Mouse (Mus musculus) adrenal gland, postnatal 25 days (tissue): ENCODE results near the gene Paxip1. TPM values are rescaled to one million over a fixed set of nuclear protein-coding genes. Genes with fewer than 3 reads are reported as not detected.

ENCODE experiments used
- DNase-seq: peaks from one replicate; pipeline ENCODE4 v3.0.0; 2021; ENCODE audit warnings: mixed read lengths
- long read RNA-seq: library from polyadenylated mRNA; stranded (forward); transcript quantifications from one replicate; pipeline ENCODE4 v2.0.0, GENCODE M21; 2021
- total RNA-seq: library from RNA; stranded (reverse); gene quantifications from 2 replicates; pipeline ENCODE4 v1.2.3, GENCODE M21; 2021

The Paxip1 gene
- 32.5 and 37.7 TPM in 2 replicates for total RNA-seq
- long read RNA-seq, full-length matches to known transcripts: 8 of 22 reads
- long read RNA-seq, partial matches to known transcripts: 9 of 22 reads
- long read RNA-seq, other reads (novel, unspliced or antisense): 5 of 22 reads

DNA sequence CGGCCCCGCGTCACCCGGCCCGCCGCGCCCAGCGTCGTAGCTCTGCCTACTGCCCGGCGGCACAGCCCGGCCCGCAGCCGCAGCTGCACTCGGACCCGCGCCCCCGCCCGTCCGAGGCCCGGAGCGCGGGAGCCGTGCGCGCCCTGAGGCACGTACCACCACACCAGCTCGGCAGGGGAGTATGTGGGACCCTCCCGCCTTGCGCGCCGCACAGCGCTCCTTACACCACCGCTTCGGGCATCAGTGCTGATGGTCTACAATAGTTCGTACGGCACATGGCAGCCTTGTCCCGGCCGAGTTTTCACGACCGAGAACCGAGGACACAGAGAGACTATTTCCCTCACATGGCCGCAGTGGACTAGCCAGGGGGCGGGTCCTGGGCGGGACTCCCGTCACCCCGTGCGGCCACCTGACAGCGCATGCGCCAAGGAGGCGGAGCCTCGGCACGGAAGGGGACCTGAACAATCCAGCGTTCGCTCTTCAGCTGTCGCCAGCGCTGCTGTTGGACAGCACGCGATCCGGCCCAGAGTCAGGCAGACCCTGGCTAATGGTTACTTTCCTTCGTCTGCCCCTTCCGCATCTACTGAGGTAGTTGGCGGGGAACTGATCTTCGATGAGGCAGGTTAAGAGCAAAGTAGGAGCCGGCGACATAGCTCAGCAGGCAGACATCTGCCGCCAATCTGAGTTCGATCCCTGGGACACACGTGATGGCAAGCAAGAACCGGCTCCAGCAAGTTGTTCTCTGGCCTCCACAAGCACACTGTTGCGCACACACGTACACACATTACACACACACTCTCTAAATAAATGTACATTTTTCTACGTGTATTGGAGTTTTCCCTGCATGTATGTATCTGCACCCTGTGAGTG lies at the start of gene Paxip1:
TSS of gene Paxip1 (minus strand) at position 389 of the 870 bp plus-strand sequence.
- DNase-seq: peak; percentile 97

DNA sequence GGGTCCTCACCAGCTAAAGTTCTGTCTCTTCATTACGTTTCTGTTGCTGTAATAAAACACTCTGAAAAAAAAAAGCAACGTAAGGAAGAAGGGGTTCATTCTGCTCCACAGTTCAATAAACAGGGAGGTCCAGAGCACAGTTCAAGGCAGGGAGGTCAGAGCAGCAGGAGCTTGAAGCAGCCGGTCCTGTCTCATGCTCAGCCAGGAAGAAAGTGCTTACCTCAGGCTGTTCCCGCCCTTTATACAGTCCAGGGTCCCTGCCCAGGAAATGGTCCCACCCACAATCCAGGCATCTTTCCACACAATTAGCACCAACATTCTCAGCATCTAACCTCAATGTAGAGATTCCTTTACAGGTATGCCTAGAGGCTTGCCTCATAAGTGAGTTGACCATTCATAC lies 46.6 kb upstream of the Paxip1 start:
- DNase-seq: no peak

DNA sequence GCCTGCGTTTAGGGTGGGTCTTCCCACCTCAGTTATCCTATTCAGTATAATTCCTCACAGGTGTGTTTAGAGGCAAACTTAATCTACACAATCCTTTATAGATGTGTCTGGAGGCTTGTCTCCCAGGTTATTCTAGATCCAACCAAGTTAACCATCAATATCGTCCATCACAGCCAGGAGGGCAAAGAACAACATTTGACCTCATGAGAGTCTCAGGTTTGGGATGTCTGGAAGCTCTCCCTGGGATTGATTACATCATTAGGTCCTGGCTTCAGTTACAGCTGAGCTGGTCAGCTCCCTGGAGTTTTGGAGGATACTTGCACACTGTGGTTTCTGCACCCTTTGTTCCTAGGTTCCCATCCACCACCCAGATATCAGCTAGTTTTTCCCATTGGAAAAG lies 43.6 kb upstream of the Paxip1 start:
- no peak for DNase-seq

DNA sequence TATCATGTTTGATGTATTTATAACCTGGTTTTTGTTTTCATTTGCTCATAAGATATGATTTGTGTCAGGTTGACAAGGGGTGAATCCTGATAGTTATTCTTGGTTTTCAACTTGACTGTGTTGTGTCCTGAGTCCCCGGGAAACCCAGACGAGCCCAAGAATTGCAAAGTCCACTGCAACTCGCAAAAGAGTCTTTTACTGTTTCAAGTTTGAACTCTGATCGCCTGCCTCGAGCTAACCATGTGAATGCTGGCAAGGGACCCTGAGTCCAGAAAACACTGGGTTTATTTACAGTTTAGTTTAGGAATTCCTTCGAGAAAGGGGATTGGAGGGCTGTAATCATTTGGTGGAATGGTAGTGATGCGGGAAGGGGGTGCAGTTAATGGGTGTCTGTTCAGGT lies 36.5 kb upstream of the Paxip1 start:
- no peak for DNase-seq

DNA sequence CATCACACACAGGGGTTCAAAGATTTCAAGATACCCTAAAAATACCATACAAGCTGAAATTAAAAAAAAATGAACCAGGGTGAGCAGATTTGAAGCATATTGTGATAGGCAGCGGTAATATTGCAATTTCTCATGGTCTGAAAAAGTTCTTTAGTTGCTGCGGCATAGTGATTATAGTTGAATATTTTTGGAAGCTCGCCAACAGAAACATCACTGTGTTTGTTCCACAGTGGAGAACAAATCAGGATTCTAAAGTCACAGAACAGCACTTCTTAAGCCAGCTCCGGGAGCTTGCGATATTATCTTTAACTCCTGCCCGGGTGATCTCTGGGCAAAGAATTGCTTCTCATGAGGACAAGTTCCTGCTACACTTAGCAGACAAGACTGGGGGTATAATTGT lies 29.7 kb upstream of the Paxip1 start:
- DNase-seq: no peak

DNA sequence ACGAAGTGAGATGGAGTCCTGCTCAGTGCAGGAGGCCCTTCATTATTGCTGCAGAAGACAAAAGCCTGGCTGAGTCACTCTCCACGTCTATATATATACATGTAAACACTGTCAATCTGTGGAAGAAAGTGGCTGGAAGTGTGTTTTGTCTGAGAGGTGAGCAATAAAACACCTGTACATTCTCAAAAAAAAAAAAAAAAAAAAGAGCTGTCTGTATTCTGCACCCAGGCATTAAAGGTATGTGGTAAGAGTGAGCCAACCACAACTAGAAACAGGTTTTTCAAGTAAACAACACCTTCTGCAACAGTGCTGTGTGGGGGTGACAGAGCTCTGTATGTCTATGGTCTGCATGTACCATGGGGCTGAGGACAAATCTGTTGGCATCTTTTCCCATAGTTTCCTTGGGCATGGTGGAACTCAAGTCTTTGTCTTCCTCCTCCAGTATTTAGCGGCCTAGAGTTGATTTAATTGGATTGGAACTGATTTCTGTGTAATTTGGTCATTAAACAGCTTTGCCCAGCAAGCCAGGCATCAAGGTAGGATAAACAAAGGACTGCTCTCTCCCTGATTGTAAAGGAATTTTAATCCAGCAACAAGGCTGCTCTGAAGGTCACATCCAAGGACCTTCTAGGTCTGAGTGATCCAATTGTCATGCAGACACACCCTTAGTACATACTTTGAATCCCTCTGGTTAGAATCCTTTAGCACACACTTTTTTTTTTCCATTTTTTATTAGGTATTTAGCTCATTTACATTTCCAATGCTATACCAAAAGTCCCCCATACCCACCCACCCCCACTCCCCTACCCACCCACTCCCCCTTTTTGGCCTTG lies 27.6 kb upstream of the Paxip1 start:
- no peak for DNase-seq

DNA sequence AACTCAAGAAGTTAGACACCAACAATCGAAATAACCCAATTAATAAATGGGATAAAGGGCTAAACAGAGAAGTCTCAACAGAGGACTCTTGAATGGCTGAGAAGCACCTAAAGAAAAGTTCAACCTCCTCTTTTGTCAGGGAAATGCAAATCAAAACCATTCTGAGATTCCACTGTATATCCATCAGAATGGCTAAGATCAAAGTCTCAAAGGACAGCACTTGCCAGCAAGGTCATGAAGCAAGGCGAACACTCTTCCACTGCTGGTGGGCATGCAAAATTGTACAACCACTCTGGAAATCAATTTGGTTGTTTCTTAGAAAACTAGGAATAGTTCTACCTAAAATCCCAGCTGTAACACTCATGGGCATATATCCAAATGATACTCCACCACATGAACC lies 22.8 kb upstream of the Paxip1 start:
- DNase-seq: no peak

DNA sequence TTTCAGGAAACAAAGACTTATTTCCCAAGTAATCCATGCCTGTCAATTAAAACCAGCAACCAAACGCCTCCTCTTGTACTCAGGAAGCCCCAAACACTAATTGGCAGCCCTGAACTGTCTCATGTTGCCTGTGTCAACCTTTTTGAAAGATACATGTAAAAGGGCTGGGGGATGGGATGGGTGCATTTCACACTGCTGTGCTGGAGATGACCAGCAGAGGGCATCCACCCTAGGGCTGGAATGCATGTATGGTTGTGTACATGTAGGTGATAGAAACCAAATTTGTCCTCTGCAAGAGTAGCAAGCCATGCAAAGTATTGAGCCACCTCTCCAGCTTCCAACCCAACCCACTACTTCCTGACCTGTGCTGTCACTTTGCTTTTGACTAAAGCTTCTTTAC lies 2.4 kb upstream of the Paxip1 start:
- peak; percentile 59 for DNase-seq

DNA sequence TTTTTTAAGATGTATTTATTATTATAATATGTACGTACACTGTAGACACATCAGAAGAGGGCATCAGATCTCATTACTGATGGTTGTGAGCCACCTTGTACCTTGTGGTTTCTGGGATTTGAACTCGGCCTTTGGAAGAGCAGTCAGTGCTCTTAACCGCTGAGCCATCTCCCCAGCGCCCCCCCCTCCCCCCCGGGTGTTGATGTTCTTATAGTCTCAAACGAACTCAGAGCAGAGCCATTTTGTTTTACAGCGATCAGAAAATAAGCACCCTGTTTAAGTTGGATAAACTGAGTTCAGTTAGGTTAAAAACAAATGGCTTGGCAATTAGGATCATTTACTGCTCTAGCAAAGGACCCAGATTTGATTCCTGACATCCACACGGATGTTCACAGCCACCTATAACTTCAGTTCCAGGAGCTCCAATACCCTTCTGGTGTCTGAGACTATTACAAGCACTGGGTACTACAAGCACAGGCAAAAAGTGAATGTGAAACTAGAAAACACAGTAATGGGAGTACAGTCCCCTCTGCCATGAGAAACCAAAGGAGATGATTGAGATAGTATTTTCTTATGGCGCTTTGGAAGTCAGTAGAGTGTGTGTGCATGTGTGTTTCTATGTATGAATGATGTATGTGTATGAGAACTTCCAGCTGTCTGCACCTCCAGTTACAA lies 1.2 kb upstream of the Paxip1 start:
- no peak for DNase-seq

DNA sequence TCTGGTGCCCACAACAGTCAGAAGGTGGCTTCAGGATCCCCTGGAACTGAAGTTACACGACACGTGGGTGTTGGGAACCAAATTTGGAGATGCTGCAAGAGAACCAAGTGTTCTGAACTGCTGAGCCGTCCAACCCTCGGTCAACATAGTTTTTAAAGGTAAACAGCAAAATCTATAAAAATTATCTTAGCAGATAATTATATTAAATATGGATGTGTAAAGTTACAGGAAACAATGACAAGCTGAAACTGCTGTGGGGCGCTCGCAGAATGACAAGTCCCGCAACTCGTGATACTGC lies 631 bp upstream of the Paxip1 start:
- no peak for DNase-seq

DNA sequence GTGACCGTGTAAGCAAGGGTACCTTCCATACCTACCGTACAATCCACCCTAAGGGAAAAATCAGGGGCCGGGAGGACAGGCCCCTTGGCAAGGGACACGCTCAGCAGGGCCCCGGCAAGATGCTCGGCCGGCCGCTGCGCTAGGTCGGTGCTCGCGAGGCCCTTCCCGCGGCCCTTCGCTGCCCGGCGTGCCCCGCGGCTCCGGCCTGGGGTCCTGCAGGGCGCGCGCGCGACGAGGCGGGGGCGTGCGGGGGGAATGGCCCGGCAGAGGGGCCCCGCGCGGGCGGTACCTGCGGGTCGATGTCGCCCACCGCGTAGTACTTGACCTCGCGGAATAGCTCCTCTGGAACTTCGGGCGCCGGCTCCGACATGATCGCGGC lies 592 bp downstream of the Paxip1 start:
- DNase-seq: peak; percentile 90

DNA sequence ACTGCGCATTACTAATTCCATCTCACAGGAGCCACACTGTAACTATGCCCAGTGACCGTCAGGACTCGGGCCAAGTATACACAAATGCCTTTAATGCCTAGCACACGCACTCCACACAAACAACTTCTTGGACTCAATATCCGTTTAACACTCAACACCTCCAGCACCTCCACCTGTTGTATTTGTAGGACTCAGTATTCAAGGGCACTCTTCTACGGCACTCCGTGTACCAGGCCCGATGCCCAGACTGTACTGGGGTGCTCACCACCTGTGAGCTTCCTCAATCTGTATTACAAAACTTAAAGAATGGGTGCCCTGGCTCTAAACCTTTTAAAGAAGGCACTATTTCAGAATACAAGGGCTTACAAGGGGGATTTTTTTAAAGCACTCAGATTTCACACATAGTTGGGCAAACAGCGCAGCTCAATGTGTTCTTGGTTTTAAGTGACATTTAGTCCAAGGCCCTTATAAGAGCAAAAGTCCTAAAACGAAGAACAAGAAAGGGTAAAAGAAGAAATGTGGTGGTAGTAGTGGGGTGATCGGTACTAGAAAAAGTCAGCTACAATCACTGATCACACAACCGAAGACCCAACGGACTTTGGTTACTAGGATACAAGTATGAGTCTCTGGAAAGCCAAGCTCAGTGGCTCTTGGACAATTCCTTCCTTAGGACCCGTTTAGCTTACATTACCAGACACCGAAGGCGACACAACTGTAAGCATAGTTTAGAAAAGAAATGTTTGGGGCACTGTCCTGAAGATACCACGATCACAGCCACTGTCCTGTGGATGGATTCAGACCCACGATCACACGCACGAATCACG lies 1.2 kb downstream of the Paxip1 start:
- DNase-seq: no peak

DNA sequence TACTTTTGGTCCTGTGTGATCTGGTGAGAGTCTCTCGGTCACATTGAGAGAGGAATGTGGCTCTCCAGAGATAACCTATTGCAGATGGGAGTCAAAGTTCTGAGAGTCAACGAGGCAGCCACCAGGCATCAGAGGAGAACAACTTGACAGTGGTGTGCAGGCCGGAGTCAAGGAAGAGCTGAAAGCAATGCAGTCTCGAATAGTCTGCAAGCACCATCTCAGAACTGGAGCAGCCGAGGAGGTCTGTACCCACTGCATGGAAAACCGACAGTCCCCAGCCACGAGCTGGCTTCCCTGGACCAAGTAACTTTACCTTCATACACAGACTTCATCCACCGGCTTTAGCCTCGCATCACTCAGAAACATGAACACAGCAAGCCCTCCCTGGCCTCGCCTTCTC lies 1.9 kb downstream of the Paxip1 start:
- DNase-seq: no peak

DNA sequence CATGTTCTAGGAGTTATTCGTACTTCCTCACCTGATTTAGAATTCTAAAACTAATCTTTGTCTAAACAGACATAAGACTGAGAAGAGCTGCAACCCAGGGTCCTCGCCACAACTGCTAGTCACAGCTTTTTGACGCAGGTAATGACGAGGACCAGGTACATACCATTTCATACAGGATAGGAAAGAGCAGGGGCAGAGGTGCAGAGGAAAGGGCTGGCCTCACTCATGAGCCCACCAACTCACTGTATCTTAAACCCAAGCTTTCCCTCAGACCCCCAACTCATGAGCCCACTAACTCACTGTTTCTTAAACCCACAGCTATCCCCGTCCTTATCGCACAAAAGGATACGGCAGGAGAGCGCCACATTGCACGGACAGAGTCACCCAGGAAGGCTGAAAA lies 8.1 kb downstream of the Paxip1 start:
- DNase-seq: no peak

DNA sequence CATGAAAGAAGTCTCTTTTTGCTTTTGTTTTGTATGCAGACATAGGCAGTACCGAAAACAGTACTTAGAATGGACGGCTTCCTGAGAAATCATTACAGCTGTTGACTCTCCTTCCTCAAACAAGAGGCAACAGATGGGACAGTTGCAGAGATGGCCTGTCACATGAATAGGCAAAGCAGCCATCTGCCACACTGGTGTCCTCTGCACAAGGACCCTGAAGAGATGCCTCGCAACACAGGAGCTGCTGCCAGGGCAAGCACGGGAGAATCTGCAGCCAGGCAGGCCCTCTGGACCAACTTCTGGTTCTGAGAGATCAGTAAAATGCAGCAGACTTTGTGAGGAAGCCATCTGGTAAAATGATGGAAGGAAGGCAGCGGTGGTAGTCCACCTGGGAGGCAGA lies 23.5 kb downstream of the Paxip1 start:
- DNase-seq: no peak

DNA sequence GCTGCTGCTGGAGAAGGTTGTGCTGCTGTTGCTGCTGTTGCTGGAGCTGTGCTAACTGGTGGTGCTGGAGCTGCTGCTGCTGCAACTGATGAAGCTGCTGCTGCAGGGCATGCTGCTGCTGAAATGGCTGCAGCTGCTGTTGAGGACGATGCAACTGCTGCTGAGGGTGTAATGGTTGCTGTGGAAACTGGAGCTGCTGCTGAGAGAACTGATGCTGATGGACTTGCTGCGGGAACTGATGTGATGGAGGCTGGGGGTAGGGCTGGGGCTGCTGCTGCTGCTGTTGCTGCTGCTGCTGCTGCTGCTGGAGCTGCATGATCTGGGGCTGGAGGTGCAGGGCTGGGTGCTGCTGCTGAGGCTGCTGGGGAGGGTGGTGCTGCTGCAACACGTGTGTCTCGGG lies 25.7 kb downstream of the Paxip1 start:
- DNase-seq: no peak

DNA sequence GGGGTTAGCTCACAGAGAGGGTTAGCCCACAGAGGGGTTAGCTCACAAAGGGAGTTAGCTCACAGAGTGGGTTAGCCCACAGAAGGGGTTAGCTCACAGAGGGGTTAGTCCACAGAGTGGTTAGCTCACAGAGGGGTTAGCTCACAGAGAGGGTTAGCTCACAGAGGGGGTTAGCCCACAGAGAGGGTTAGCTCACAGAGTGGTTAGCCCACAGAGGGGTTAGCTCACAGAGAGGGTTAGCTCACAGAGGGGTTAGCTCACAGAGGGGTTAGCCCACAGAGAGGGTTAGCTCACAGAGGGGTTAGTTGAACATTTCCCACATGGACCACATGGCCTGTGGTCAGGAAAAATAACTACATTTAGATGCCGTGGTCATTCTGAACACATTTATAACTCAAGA lies 46.5 kb downstream of the Paxip1 start:
- no peak for DNase-seq

DNA sequence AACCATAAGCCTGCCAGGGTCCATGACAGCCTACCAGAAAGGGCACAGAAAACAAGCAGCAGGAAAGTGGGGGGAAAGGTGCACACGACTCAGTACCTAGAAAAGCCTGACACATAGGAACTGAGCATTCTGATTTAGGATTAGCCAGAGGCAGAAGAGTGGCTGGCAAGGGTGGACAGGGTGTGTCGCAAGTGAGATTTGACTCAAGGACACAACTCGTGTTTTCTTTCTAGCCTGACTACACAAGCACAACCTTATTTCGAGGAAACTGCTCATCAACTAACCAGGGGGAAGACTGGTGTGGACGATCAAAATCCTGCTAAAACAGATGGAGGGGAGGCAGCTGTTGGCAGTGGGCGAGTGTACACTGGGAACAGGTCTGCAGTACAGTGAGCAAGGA lies 52.3 kb downstream of the Paxip1 start:
- no peak for DNase-seq

DNA sequence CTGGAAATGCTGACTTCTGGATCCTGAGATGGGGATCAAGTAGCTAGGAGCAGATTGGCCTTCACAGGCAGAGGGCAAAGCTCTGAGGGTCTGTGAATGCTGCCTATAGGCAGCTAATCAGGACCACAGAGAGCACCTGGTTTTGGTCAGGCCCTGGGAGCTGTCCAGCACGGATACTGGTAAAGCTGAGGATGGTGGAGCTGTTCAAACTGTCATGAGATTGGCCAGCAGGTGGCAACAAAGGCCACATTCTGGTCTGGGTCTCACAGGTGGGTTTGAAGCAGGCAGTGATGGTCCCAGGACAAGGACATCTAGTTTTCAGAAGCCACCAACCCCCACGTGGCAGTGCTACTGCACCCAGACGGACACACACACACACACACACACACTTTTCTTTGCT lies 54.3 kb downstream of the Paxip1 start:
- DNase-seq: peak; percentile 46

DNA sequence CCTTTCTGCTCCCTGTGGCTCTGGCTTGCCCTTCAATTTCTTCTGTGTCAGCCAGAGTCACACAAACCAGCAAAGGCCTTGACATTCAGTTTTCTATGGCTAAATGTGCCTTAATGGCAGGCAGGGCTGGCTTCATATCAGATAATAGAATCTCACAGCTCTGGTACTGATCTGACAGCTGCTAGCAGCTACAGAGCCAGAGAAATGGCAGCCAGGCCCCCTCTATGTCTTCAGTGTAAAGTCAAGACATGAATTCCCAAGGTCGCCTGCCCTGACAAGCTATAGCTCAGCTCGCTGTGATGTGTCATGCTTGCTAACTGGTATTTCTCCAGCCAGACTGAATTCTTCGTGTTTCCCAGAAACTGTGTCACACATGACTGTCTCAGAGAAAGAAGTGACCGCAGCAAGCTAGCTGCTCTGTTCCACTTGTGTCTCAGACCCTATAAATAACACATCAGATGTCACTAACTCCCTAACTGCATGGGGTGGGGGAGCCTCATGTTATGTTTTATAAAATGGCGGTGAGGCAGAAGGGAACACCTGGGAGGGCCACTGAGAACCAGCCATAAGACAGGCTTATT lies 59.1 kb downstream of the Paxip1 start:
- DNase-seq: peak; percentile 23

DNA sequence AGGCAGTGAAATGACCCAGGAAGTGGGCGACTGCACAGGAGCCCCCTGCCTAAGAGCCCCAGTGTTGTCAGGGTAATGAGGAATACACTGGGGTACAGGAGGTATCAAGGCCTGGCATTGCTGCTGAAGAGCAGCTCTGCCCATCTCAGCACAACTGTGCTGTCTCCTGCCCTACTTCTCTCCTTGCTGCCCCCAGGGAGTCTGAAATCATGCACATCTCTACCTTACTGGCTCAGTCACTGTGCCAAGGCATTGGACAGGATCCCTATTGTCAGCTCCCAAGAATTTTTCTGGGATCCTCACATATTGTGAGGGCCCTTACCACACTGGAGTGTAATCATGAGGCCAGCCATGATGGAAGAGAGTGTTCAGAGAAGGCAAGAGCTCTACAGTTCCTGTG lies 60.1 kb downstream of the Paxip1 start:
- no peak for DNase-seq

DNA sequence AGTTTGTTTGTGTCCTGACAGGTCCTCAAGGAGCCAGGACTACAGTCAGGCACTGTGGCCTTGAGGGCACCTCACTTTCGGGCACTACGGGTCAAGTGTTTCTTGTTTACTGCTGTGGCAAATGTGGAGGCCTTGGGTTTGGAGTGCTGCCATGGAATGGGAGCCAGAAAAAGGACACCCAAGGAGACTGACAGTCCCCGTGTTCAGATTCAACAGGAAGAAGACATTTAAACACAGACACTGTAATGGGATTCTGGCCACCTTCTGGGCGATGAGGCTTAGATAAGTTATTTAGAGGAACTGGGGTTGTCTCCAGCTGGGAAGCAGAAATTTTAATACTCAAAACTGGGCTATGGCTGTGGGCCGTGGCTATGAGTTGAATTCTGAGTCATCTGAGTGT lies 60.8 kb downstream of the Paxip1 start:
- peak; percentile 45 for DNase-seq
